Mouse (Mus musculus) heart, adult 2 months (tissue): Measurements from ENCODE around the gene Cgnl1.

ENCODE experiments used
- CTCF ChIP-seq: fragments of 200-600 bp; IDR thresholded peaks from 2 replicates; pipeline ENCODE4 v1.8.1; 2022; ENCODE audit warnings: antibody characterized with exemption, mild to moderate bottlenecking, moderate library complexity
- EP300 ChIP-seq: fragments of 200-500 bp; IDR thresholded peaks from 2 replicates; pipeline ENCODE4 v1.6.1; 2011; ENCODE audit warnings: low read depth, low read length, control low read depth; ENCODE audit not compliant: insufficient read depth

DNA sequence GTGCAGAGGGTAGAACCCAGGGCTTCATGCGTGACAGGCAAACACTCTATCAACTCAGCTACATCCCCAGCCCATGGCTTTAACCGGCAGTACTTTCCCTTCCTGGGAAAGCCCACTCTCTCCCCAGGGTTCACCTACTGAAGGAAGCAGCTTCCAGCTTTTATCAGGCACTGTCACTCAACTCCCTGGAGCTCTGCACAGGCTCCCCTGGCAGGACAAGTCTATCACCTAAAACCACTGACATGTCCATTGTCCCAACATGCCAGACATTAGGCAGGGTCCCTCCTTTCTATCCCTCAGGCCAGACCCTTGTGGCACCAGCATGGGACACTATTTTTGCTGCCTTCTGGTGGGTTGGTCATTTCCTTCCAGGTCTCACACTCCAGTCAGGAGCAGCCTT lies 37.8 kb downstream of the Cgnl1 start:
- no peak for TF ChIP-seq CTCF
- TF ChIP-seq EP300: no peak
